Mouse (Mus musculus) heart, postnatal 0 days (tissue): ENCODE results near the gene Anapc15.

Source experiments
- CTCF ChIP-seq: IDR thresholded peaks from 2 replicates; pipeline ENCODE4 v1.5.1; 2016; ENCODE audit warnings: antibody characterized with exemption, control low read depth, low read depth
- EP300 ChIP-seq: IDR thresholded peaks from 2 replicates; pipeline ENCODE4 v1.6.1; 2016; ENCODE audit warnings: antibody characterized with exemption, low read depth

DNA sequence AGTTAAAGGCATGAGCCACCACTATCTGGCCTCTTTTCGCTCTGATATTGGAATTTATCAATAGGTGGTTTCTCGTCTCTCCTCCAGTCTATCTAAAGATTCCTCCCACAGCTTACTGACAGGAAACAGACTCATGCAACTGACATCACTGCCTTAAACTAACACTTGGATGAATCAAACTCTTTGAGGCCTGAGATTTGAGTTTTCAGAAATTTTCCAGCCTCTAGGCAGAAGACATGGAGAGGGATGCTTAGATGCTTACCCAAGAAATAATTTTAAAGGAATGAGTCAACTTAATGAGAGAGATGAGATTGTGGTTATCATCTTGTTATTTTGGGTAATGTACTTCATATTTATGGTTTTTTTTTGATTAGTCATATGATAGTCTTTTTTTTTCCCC lies 9.7 kb upstream of the Anapc15 start:
- TF ChIP-seq CTCF, result no peak
- TF ChIP-seq EP300, result no peak
